Mouse (Mus musculus) left cerebral cortex, postnatal 4 days (tissue): ENCODE measurements around the gene Noto. TPM values are rescaled to one million over a fixed set of nuclear protein-coding genes. Genes with fewer than 3 reads are reported as not detected.

ENCODE experiments used
- DNase-seq: peaks from one replicate; pipeline ENCODE4 v3.0.0-alpha.2; 2022
- intact Hi-C: fragments of 180-260 bp; cut with DNase I; formaldehyde crosslinking; loops from one replicate; pipeline ENCODE4 v1.15.1; 2025
- total RNA-seq, 2 experiments: library from RNA; stranded (reverse); gene quantifications; 2 replicates each; pipeline ENCODE4 v1.2.3; 2021

Gene Noto
- total RNA-seq, 2 experiments from 2014 or later: not detected

GRCm38 (mm10) chr6:85471962-85472361 is 48.3 kb downstream of the Noto start:
- no peak for DNase-seq
- intact Hi-C loops: no loop called here

GRCm38 (mm10) chr6:85472542-85472941 is 48.9 kb downstream of the Noto start:
- intact Hi-C loops: no loop called here

GRCm38 (mm10) chr6:85475581-85475980 is 51.9 kb downstream of the Noto start:
- intact Hi-C loops: no loop called here

More at GRCm38 (mm10) chr6:85472542-85472941, 48.9 kb downstream of the Noto start:
- no peak for DNase-seq

GRCm38 (mm10) chr6:85477366-85477917 is 53.8 kb downstream of the Noto start:
- DNase-seq: no peak
- intact Hi-C loops: no loop called here

More at GRCm38 (mm10) chr6:85475581-85475980, 51.9 kb downstream of the Noto start:
- DNase-seq: no peak

GRCm38 (mm10) chr6:85478416-85478815 is 54.7 kb downstream of the Noto start:
- intact Hi-C loops: no loop called here

More at GRCm38 (mm10) chr6:85478416-85478815, 54.7 kb downstream of the Noto start:
- DNase-seq: no peak

Other genes with a start within 250 kb of the Noto start
- gene Emx1, start 236.4 kb upstream of the Noto start, total RNA-seq: 10 to 100 TPM; 41.1 to 50.2 TPM
- 10 to 100 TPM; 63.9 to 69.7 TPM for gene Sfxn5, start 90.5 kb upstream of the Noto start, total RNA-seq
- 10 to 100 TPM; 51.7 to 54.1 TPM for gene Rab11fip5, start 49.3 kb upstream of the Noto start, total RNA-seq
- gene Smyd5, start 8.1 kb downstream of the Noto start, total RNA-seq: 10 to 100 TPM; 65.9 to 67.5 TPM
- gene Cct7, start 27.6 kb downstream of the Noto start, total RNA-seq: 100 to 1,000 TPM; 310 to 311 TPM
- 10 to 100 TPM; 14.4 to 17.8 TPM for gene Pradc1, start 28.1 kb downstream of the Noto start, total RNA-seq
- 10 to 100 TPM; 88.6 to 89.6 TPM for gene Fbxo41, start 79.1 kb downstream of the Noto start, total RNA-seq
- gene Egr4, start 89.7 kb downstream of the Noto start, total RNA-seq: 1 to 10 TPM; 4.7 to 6.0 TPM
- 10 to 100 TPM; 13.4 to 13.5 TPM for gene Alms1, start 163.6 kb downstream of the Noto start, total RNA-seq